Mouse (Mus musculus) lung, embryonic 16.5 days (tissue): Measurements from ENCODE around the gene Mfng. TPM values are rescaled to one million over a fixed set of nuclear protein-coding genes. Genes with fewer than 3 reads are reported as not detected.

Source experiments
- ATAC-seq: fragments of 200-750 bp; cut with Nextera tagmentation; 2 replicates; pipeline ENCODE4 v1.8.0; 2017; ENCODE audit warnings: low read depth, mild to moderate bottlenecking, moderate library complexity
- H3K27ac ChIP-seq: fragments of 300-500 bp; sonication (generic); 2 replicates; pipeline ENCODE4 v1.5.1; 2014; ENCODE audit warnings: mild to moderate bottlenecking, control low read depth, low read length
- H3K27me3 ChIP-seq: fragments of 300-500 bp; sonication (generic); 2 replicates; pipeline ENCODE4 v1.6.1; 2014; ENCODE audit warnings: low read depth, low read length, mixed read lengths; ENCODE audit not compliant: control insufficient read depth, insufficient read depth
- H3K36me3 ChIP-seq: fragments of 300-500 bp; sonication (generic); 2 replicates; pipeline ENCODE4 v1.6.1; 2014; ENCODE audit warnings: low read length; ENCODE audit not compliant: control insufficient read depth, insufficient read depth
- H3K4me1 ChIP-seq: fragments of 300-500 bp; sonication (generic); replicated peaks from 2 replicates; pipeline ENCODE4 v1.6.1; 2014; ENCODE audit warnings: low read length, mixed read lengths; ENCODE audit not compliant: control insufficient read depth, insufficient read depth
- H3K4me2 ChIP-seq: fragments of 300-500 bp; sonication (generic); 2 replicates; pipeline ENCODE4 v1.6.1; 2014; ENCODE audit warnings: low read depth, low read length, control low read depth
- H3K4me3 ChIP-seq: fragments of 300-500 bp; sonication (generic); 2 replicates; pipeline ENCODE4 v1.5.1; 2014; ENCODE audit warnings: mild to moderate bottlenecking, low read length, control low read depth
- H3K9ac ChIP-seq: fragments of 300-500 bp; sonication (generic); 2 replicates; pipeline ENCODE4 v1.6.1; 2014; ENCODE audit warnings: low read length, control low read depth
- H3K9me3 ChIP-seq: fragments of 300-500 bp; sonication (generic); 2 replicates; pipeline ENCODE4 v1.6.1; 2016; ENCODE audit warnings: low read length; ENCODE audit not compliant: control insufficient read depth
- WGBS: fragments of 180-500 bp; shearing (Covaris S2); extraction: QIAGEN DNeasy Blood & Tissue Kit; methylation state at CpG from one replicate; pipeline ENCODE4 v1.1.7; 2014; 5-methylcytosine and 5-hydroxymethylcytosine counted together
- polyA plus RNA-seq: library from polyadenylated mRNA; unstranded; fragments of >200 nt; fragmentation: Nextera tagmentation; extraction: Ambion mirVana; gene quantifications from 2 replicates; pipeline ENCODE4 v1.2.1, GENCODE M21; 2015

Mfng gene
- polyA plus RNA-seq, 1 experiment from 2014 or later: 40.8 TPM

- Histone ChIP-seq H3K9ac (no peak overlapping the region), H3K36me3 (no peaks in the 10 kb centered on the region), H3K4me1 (peaks cover 19% of the 10 kb centered on the region), H3K27me3 (no peaks in the 10 kb centered on the region), H3K27ac (no peak overlapping the region), H3K9me3 (no peaks in the 10 kb centered on the region), H3K4me3 (no peak overlapping the region), H3K4me2 (no peak overlapping the region)
- 62% methylated on average over 14 of the region's 14 CpGs for WGBS
- ATAC-seq: no peak
Observed at GRCm38 (mm10) chr15:78782348-78783103, 9.3 kb upstream of the Mfng start.

- ATAC-seq: no peak
- Histone ChIP-seq H3K4me1 (peaks cover 4% of the 10 kb centered on the region), H3K9ac (no peak overlapping the region), H3K4me2 (no peak overlapping the region), H3K27ac (no peak overlapping the region), H3K4me3 (no peak overlapping the region), H3K27me3 (no peaks in the 10 kb centered on the region), H3K36me3 (peaks cover 5% of the 10 kb centered on the region), H3K9me3 (no peaks in the 10 kb centered on the region)
- 79% methylated on average over 7 of the region's 7 CpGs for WGBS
Observed at GRCm38 (mm10) chr15:78780908-78781307, 7.6 kb upstream of the Mfng start.

DNA sequence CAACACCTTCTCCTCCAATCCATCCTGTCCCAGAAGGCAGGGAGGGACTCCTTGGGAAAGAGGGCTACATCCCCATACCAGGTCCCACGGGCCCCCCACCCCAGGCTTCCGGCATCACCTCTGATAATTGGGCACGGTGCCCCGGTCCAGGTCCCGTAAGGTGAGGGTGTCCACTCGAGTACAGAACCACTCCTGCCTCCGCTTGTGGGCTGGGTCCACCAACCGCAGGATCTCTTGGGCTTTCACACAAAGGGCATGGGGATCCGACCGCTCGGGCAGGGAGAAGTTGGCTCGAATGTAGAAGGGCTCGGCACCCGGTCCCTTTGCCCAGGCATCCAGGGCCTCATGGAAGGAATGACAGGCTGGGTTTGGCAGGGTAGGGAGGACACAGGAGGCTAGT lies 7.1 kb upstream of the Mfng start:
- H3K4me1 ChIP-seq: peaks cover under 1% of the 10 kb centered on the region
- no peak overlapping the region for H3K4me3 ChIP-seq
- H3K4me2 ChIP-seq: no peak overlapping the region
- no peaks in the 10 kb centered on the region for H3K27me3 ChIP-seq
- no peak for ATAC-seq
- H3K27ac ChIP-seq: no peak overlapping the region
- no peak overlapping the region for H3K9ac ChIP-seq
- peaks cover 8% of the 10 kb centered on the region for H3K36me3 ChIP-seq
- no peaks in the 10 kb centered on the region for H3K9me3 ChIP-seq
- 88% methylated on average over 14 of the region's 14 CpGs for WGBS

- Histone ChIP-seq H3K4me2 (no peak overlapping the region), H3K36me3 (peaks cover 12% of the 10 kb centered on the region), H3K4me3 (no peak overlapping the region), H3K27me3 (no peaks in the 10 kb centered on the region), H3K9ac (no peak overlapping the region), H3K9me3 (no peaks in the 10 kb centered on the region), H3K4me1 (no peaks in the 10 kb centered on the region; the same call in 1 of the 2 replicates), H3K27ac (no peak overlapping the region)
- 82% methylated on average over 5 of the region's 5 CpGs for WGBS
- ATAC-seq: no peak
Observed at GRCm38 (mm10) chr15:78779690-78780089, 6.4 kb upstream of the Mfng start.

GRCm38 (mm10) chr15:78779253-78779652 lies 6.0 kb upstream of the Mfng start:
- H3K4me2 ChIP-seq: no peak overlapping the region
- H3K9me3 ChIP-seq: no peaks in the 10 kb centered on the region
- peaks cover 12% of the 10 kb centered on the region for H3K36me3 ChIP-seq
- no peak overlapping the region for H3K9ac ChIP-seq
- no peaks in the 10 kb centered on the region; the same call in 1 of the 2 replicates for H3K4me1 ChIP-seq
- no peak for ATAC-seq
- WGBS: 68% methylated on average over 8 of the region's 8 CpGs
- no peaks in the 10 kb centered on the region for H3K27me3 ChIP-seq
- H3K27ac ChIP-seq: no peak overlapping the region
- H3K4me3 ChIP-seq: no peak overlapping the region

DNA sequence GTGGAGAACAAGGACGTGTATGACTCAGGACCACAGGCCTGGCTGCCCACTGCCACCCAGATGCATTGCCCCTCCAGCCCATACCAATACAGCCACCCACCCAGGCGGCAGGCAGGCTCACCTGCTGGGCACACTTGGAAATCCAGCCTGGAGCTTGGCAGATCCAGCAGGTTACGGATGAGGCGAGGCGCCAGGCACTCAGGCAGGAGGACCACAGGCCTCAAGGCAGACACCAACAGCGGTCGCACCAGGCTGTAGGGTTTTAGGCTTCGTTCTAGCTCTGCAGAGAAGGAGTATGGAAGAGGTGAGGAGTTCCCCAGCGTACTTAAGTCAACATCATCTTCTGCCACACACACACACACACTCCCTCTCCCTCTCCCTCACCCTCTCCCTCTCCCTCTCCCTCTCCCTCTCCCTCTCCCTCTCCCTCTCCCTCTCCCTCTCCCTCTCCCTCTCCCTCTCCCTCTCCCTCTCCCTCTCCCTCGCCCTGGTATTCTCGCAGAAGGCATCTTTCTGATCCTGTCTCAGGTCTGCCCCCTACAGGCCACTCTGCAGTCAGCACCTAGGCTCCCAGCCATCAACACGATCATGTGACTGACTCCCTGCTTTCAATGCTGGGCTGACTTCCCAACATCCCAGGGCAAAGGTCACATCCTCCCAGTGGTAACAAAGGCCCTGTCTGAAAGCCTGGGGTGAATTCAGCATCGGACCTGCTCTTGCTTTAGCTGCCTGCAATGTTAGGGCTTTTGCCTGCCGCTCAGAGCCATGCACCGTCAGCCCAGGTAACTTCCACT lies 5.0 kb upstream of the Mfng start:
- WGBS: 48% methylated on average over 14 of the region's 15 CpGs
- H3K27ac ChIP-seq: no peak overlapping the region
- no peaks in the 10 kb centered on the region for H3K9me3 ChIP-seq
- H3K27me3 ChIP-seq: no peaks in the 10 kb centered on the region
- peaks cover 4% of the 10 kb centered on the region for H3K4me1 ChIP-seq
- H3K9ac ChIP-seq: no peak overlapping the region
- H3K4me3 ChIP-seq: no peak overlapping the region
- peaks cover 12% of the 10 kb centered on the region for H3K36me3 ChIP-seq
- no peak overlapping the region for H3K4me2 ChIP-seq
- ATAC-seq: peak; percentile 42; the same call in 1 of the 2 replicates

- Histone ChIP-seq H3K36me3 (peaks cover 12% of the 10 kb centered on the region), H3K9me3 (peaks cover 6% of the 10 kb centered on the region), H3K27ac (peak overlapping the region; percentile 81), H3K9ac (peak overlapping the region; percentile 66), H3K27me3 (no peaks in the 10 kb centered on the region), H3K4me2 (peak overlapping the region; percentile 51), H3K4me3 (peak overlapping the region; percentile 49), H3K4me1 (peaks cover 4% of the 10 kb centered on the region; the same call in 1 of the 2 replicates)
- ATAC-seq: no peak
- 35% methylated on average over 14 of the region's 14 CpGs for WGBS
Observed at GRCm38 (mm10) chr15:78772856-78773255, 419 bp downstream of the Mfng start.

GRCm38 (mm10) chr15:78772368-78772763 lies 909 bp downstream of the Mfng start:
- Histone ChIP-seq H3K36me3 (peaks cover 12% of the 10 kb centered on the region), H3K4me1 (peaks cover 4% of the 10 kb centered on the region; the same call in 1 of the 2 replicates), H3K27ac (peak overlapping the region; percentile 81), H3K4me2 (peak overlapping the region; percentile 51), H3K27me3 (no peaks in the 10 kb centered on the region), H3K4me3 (peak overlapping the region; percentile 49), H3K9ac (peak overlapping the region; percentile 66), H3K9me3 (peaks cover 6% of the 10 kb centered on the region)
- peak; percentile 63 for ATAC-seq
- 38% methylated on average over 4 of the region's 4 CpGs for WGBS
